Mouse (Mus musculus): Measurements from ENCODE around the gene Slco1c1. TPM values are rescaled to one million over a fixed set of nuclear protein-coding genes. Genes with fewer than 3 reads are reported as not detected.

The Slco1c1 gene
- polyA plus RNA-seq (2015; fragmentation: Nextera tagmentation; extraction: Ambion mirVana): 0.10 TPM in 1 of 2 replicates, not detected in the other

- H3K27ac ChIP-seq: no peak within 1 kb of the TSS
Observed at GRCm38 (mm10) chr6:141523747-141524640, at the start of gene Slco1c1. TSS of gene Slco1c1 (plus strand) at chr6:141524368.

GRCm38 (mm10) chr6:141474696-141475095 lies 49.5 kb upstream of the Slco1c1 start:
- 23% methylated on average over 3 of the region's 3 CpGs for WGBS
- ATAC-seq (ENCODE audit: borderline replicate concordance, extremely low read depth, low FRiP score, low TSS enrichment): no peak
- no peaks in the 10 kb centered on the region for H3K36me3 ChIP-seq

More at GRCm38 (mm10) chr6:141523747-141524640, at the start of gene Slco1c1:
- Histone ChIP-seq H3K4me3 (no peak within 1 kb of the TSS), H3K36me3 (no peaks in the 10 kb centered on the region), H3K27me3 (no peaks in the 10 kb centered on the region), H3K9me3 (no peaks in the 10 kb centered on the region), H3K4me2 (no peak within 1 kb of the TSS), H3K9ac (no peak within 1 kb of the TSS), H3K4me1 (no peaks in the 10 kb centered on the region)
- no peak for ATAC-seq (ENCODE audit: borderline replicate concordance, extremely low read depth, low FRiP score, low TSS enrichment)
- 30% methylated on average over 2 of the region's 2 CpGs for WGBS

GRCm38 (mm10) chr6:141485302-141486021 lies 38.7 kb upstream of the Slco1c1 start:
- Histone ChIP-seq H3K36me3 (no peaks in the 10 kb centered on the region), H3K4me1 (peaks cover 8% of the 10 kb centered on the region), H3K27ac (peak overlapping the region; percentile 31; the same call in 1 of the 2 replicates), H3K27me3 (no peaks in the 10 kb centered on the region), H3K4me3 (no peak overlapping the region), H3K9ac (no peak overlapping the region), H3K4me2 (no peak overlapping the region), H3K9me3 (no peaks in the 10 kb centered on the region)
- 36% methylated on average over 10 of the region's 10 CpGs for WGBS
- peak; percentile 79; the same call in 1 of the 2 replicates for ATAC-seq (ENCODE audit: borderline replicate concordance, extremely low read depth, low FRiP score, low TSS enrichment)

More at GRCm38 (mm10) chr6:141474696-141475095, 49.5 kb upstream of the Slco1c1 start:
- Histone ChIP-seq H3K9me3 (no peaks in the 10 kb centered on the region), H3K4me3 (no peak overlapping the region), H3K4me2 (no peak overlapping the region), H3K4me1 (no peaks in the 10 kb centered on the region), H3K27me3 (no peaks in the 10 kb centered on the region), H3K27ac (no peak overlapping the region), H3K9ac (no peak overlapping the region)

- ATAC-seq (ENCODE audit: borderline replicate concordance, extremely low read depth, low FRiP score, low TSS enrichment): peak; percentile 67; the same call in 1 of the 2 replicates
- H3K4me2 ChIP-seq: no peak overlapping the region
- no peaks in the 10 kb centered on the region for H3K9me3 ChIP-seq
- H3K27me3 ChIP-seq: no peaks in the 10 kb centered on the region
- WGBS: 57% methylated on average over 7 of the region's 7 CpGs
- H3K36me3 ChIP-seq: no peaks in the 10 kb centered on the region
- H3K4me3 ChIP-seq: no peak overlapping the region
- peaks cover 8% of the 10 kb centered on the region for H3K4me1 ChIP-seq
- no peak overlapping the region for H3K9ac ChIP-seq
- H3K27ac ChIP-seq: no peak overlapping the region
Observed at GRCm38 (mm10) chr6:141487266-141487665, 36.9 kb upstream of the Slco1c1 start.

- WGBS: 16% methylated on average over 11 of the region's 11 CpGs
- Histone ChIP-seq H3K9me3 (no peaks in the 10 kb centered on the region), H3K27ac (no peak overlapping the region), H3K36me3 (no peaks in the 10 kb centered on the region), H3K4me2 (no peak overlapping the region), H3K27me3 (no peaks in the 10 kb centered on the region), H3K9ac (no peak overlapping the region), H3K4me1 (peaks cover 8% of the 10 kb centered on the region), H3K4me3 (no peak overlapping the region)
- ATAC-seq (ENCODE audit: borderline replicate concordance, extremely low read depth, low FRiP score, low TSS enrichment): no peak
Observed at GRCm38 (mm10) chr6:141488619-141489018, 35.5 kb upstream of the Slco1c1 start.

- Histone ChIP-seq H3K9me3 (no peaks in the 10 kb centered on the region), H3K9ac (no peak overlapping the region), H3K4me1 (0 out of 2 replicates have a peak, but pooled peaks cover 3% of the 10 kb centered on the region), H3K27me3 (no peaks in the 10 kb centered on the region), H3K4me3 (no peak overlapping the region), H3K4me2 (no peak overlapping the region), H3K27ac (no peak overlapping the region), H3K36me3 (no peaks in the 10 kb centered on the region)
- 90% methylated on average over 4 of the region's 4 CpGs for WGBS
- no peak for ATAC-seq (ENCODE audit: borderline replicate concordance, extremely low read depth, low FRiP score, low TSS enrichment)
Observed at GRCm38 (mm10) chr6:141494909-141495308, 29.3 kb upstream of the Slco1c1 start.

GRCm38 (mm10) chr6:141495634-141496418 lies 28.3 kb upstream of the Slco1c1 start:
- Histone ChIP-seq H3K36me3 (no peaks in the 10 kb centered on the region), H3K9ac (no peak overlapping the region), H3K27ac (no peak overlapping the region), H3K4me1 (0 out of 2 replicates have a peak, but pooled peaks cover 3% of the 10 kb centered on the region), H3K9me3 (no peaks in the 10 kb centered on the region), H3K27me3 (no peaks in the 10 kb centered on the region), H3K4me2 (no peak overlapping the region), H3K4me3 (no peak overlapping the region)
- WGBS: 31% methylated on average over 13 of the region's 13 CpGs
- ATAC-seq (ENCODE audit: borderline replicate concordance, extremely low read depth, low FRiP score, low TSS enrichment): no peak

GRCm38 (mm10) chr6:141499511-141499910 lies 24.7 kb upstream of the Slco1c1 start:
- H3K36me3 ChIP-seq: no peaks in the 10 kb centered on the region
- H3K4me2 ChIP-seq: no peak overlapping the region
- no peak overlapping the region for H3K27ac ChIP-seq
- no peak for ATAC-seq (ENCODE audit: borderline replicate concordance, extremely low read depth, low FRiP score, low TSS enrichment)
- 0 out of 2 replicates have a peak, but pooled peaks cover 3% of the 10 kb centered on the region for H3K4me1 ChIP-seq
- no peak overlapping the region for H3K4me3 ChIP-seq
- H3K9me3 ChIP-seq: no peaks in the 10 kb centered on the region
- H3K9ac ChIP-seq: no peak overlapping the region
- H3K27me3 ChIP-seq: no peaks in the 10 kb centered on the region

GRCm38 (mm10) chr6:141501171-141501570 lies 23.0 kb upstream of the Slco1c1 start:
- Histone ChIP-seq H3K4me3 (no peak overlapping the region), H3K27me3 (no peaks in the 10 kb centered on the region), H3K9me3 (no peaks in the 10 kb centered on the region), H3K4me2 (no peak overlapping the region), H3K36me3 (no peaks in the 10 kb centered on the region), H3K4me1 (no peaks in the 10 kb centered on the region), H3K27ac (no peak overlapping the region), H3K9ac (no peak overlapping the region)
- 46% methylated on average over 3 of the region's 3 CpGs for WGBS
- ATAC-seq (ENCODE audit: borderline replicate concordance, extremely low read depth, low FRiP score, low TSS enrichment): no peak

- Histone ChIP-seq H3K9me3 (no peaks in the 10 kb centered on the region), H3K27ac (no peak overlapping the region), H3K4me3 (no peak overlapping the region), H3K4me2 (no peak overlapping the region), H3K27me3 (no peaks in the 10 kb centered on the region), H3K36me3 (no peaks in the 10 kb centered on the region), H3K9ac (no peak overlapping the region), H3K4me1 (no peaks in the 10 kb centered on the region)
- no peak for ATAC-seq (ENCODE audit: borderline replicate concordance, extremely low read depth, low FRiP score, low TSS enrichment)
- WGBS: 60% methylated on average over 2 of the region's 2 CpGs
Observed at GRCm38 (mm10) chr6:141522541-141522940, 1.6 kb upstream of the Slco1c1 start.

GRCm38 (mm10) chr6:141525787-141526186 lies 1.6 kb downstream of the Slco1c1 start:
- H3K36me3 ChIP-seq: no peaks in the 10 kb centered on the region
- WGBS: 93% methylated on average over 1 of the region's 1 CpGs
- H3K4me3 ChIP-seq: no peak overlapping the region
- no peak overlapping the region for H3K9ac ChIP-seq
- H3K9me3 ChIP-seq: no peaks in the 10 kb centered on the region
- H3K27ac ChIP-seq: no peak overlapping the region
- no peak for ATAC-seq (ENCODE audit: borderline replicate concordance, extremely low read depth, low FRiP score, low TSS enrichment)
- H3K4me2 ChIP-seq: no peak overlapping the region
- H3K27me3 ChIP-seq: no peaks in the 10 kb centered on the region
- H3K4me1 ChIP-seq: no peaks in the 10 kb centered on the region

Data from lung, embryonic 15.5 days (tissue).